Mouse (Mus musculus) adrenal gland, adult 18-20 months (tissue): ENCODE measurements around the gene Aoc1. TPM values are rescaled to one million over a fixed set of nuclear protein-coding genes. Genes with fewer than 3 reads are reported as not detected.
"Not testable (repeated sequence)": the region's sequence is repeated elsewhere in the genome, so short reads cannot be mapped to it uniquely, and the experiment has no call there.

Experiments
- DNase-seq, 2 experiments: peaks; one replicate each; pipeline ENCODE4 v3.0.0; 2021 to 2022; ENCODE audit warnings: low spot score in 2 of 2
- total RNA-seq, 2 experiments: library from RNA; stranded (reverse); gene quantifications; 1 replicate in 1 of 2; 2 replicates in 1 of 2; pipeline ENCODE4 v1.2.3; 2021

The Aoc1 gene
- total RNA-seq, 2 experiments from 2014 or later = not detected

- DNase-seq = peak; percentile 67 to 69
Measured at GRCm38 (mm10) chr6:48860130-48860815, 12.4 kb upstream of the Aoc1 start.

GRCm38 (mm10) chr6:48860851-48861250, 11.8 kb upstream of the Aoc1 start:
- DNase-seq = no peak

GRCm38 (mm10) chr6:48861616-48862280, 10.9 kb upstream of the Aoc1 start:
- peak in 1 of 2 experiments; percentile 7 for DNase-seq

- peak in 1 of 2 experiments; percentile 8 for DNase-seq
Measured at GRCm38 (mm10) chr6:48862816-48863215, 9.9 kb upstream of the Aoc1 start.

GRCm38 (mm10) chr6:48863488-48863887, 9.2 kb upstream of the Aoc1 start:
- DNase-seq = peak in 1 of 2 experiments; percentile 11

- DNase-seq = peak in 1 of 2 experiments; percentile 5
Measured at GRCm38 (mm10) chr6:48864181-48864580, 8.5 kb upstream of the Aoc1 start.

GRCm38 (mm10) chr6:48864723-48865122, 8.0 kb upstream of the Aoc1 start:
- peak in 1 of 2 experiments; percentile 12 for DNase-seq

GRCm38 (mm10) chr6:48865152-48865745, 7.4 kb upstream of the Aoc1 start:
- no peak for DNase-seq

GRCm38 (mm10) chr6:48866355-48866950, 6.2 kb upstream of the Aoc1 start:
- DNase-seq = not testable (repeated sequence)

GRCm38 (mm10) chr6:48867158-48867557, 5.5 kb upstream of the Aoc1 start:
- no peak for DNase-seq

GRCm38 (mm10) chr6:48869774-48870173, 2.9 kb upstream of the Aoc1 start:
- DNase-seq = no peak

- DNase-seq = no peak
Measured at GRCm38 (mm10) chr6:48874576-48874975, 1.9 kb downstream of the Aoc1 start.

GRCm38 (mm10) chr6:48875515-48875914, 2.8 kb downstream of the Aoc1 start:
- DNase-seq = no peak

- DNase-seq = no peak
Measured at GRCm38 (mm10) chr6:48876510-48877135, 3.9 kb downstream of the Aoc1 start.

GRCm38 (mm10) chr6:48894203-48894602, 21.5 kb downstream of the Aoc1 start:
- no peak for DNase-seq

GRCm38 (mm10) chr6:48894938-48895818, 22.5 kb downstream of the Aoc1 start:
- DNase-seq = no peak

GRCm38 (mm10) chr6:48895941-48896340, 23.2 kb downstream of the Aoc1 start:
- no peak for DNase-seq

- DNase-seq = no peak
Measured at GRCm38 (mm10) chr6:48896956-48897355, 24.3 kb downstream of the Aoc1 start.

- DNase-seq = not testable (repeated sequence)
Measured at GRCm38 (mm10) chr6:48901316-48901715, 28.6 kb downstream of the Aoc1 start.
